Mouse (Mus musculus) macrophage (primary cell): ENCODE data around the gene Sesn2. TPM values are rescaled to one million over a fixed set of nuclear protein-coding genes. Genes with fewer than 3 reads are reported as not detected.
A peak's percentile ranks its signal among the peaks of the same experiment; 100 is the strongest.
"Not testable (repeated sequence)": the region's sequence is repeated elsewhere in the genome, so short reads cannot be mapped to it uniquely, and the experiment has no call there.

ENCODE experiments used
- H3K27ac ChIP-seq: fragments of 350-480 bp; formaldehyde crosslinking; 2 replicates; pipeline ENCODE4 v1.9.0; 2021
- H3K36me3 ChIP-seq: fragments of 350-480 bp; formaldehyde crosslinking; 2 replicates; pipeline ENCODE4 v1.9.0; 2021; ENCODE audit errors: inconsistent target
- H3K4me3 ChIP-seq: fragments of 350-480 bp; formaldehyde crosslinking; 2 replicates; pipeline ENCODE4 v1.9.0; 2021; ENCODE audit errors: inconsistent target
- H3K79me2 ChIP-seq: fragments of 350-480 bp; formaldehyde crosslinking; 2 replicates; pipeline ENCODE4 v1.9.0; 2021; ENCODE audit errors: inconsistent target
- WGBS: methylation state at CpG from one replicate; pipeline ENCODE4 v1.1.7; 2026; ENCODE audit warnings: inconsistent platforms; ENCODE audit not compliant: missing documents; 5-methylcytosine and 5-hydroxymethylcytosine counted together
- polyA plus RNA-seq: library from polyadenylated mRNA; stranded (reverse); fragments of 250-400 nt; gene quantifications from 3 replicates; pipeline ENCODE4 v1.2.4, GENCODE M21; 2018; ENCODE audit warnings: inconsistent platforms
- total RNA-seq, 78 experiments: library from RNA; depleted of rRNA; stranded (reverse); fragments of 250-400 nt; gene quantifications; 1 replicate in 9 of 78; 2 replicates in 24 of 78; 3 replicates in 43 of 78; 4 replicates in 2 of 78; pipeline ENCODE4 v1.2.4; 2018; ENCODE audit warnings: inconsistent platforms in 56 of 78

Gene Sesn2
- 10 to 100 TPM in 16 of 26 experiments, 1 to 10 TPM in 10; 1.3 to 25.9 (median 11.4) TPM for total RNA-seq (2018; cell fraction: chromatin; rRNA removed)
- total RNA-seq (2018; cell fraction: cytosol; rRNA removed) = 10 to 100 TPM in 23 of 26 experiments, 1 to 10 TPM in 3; 3.5 to 45.1 (median 25.7) TPM
- 10 to 100 TPM in 21 of 26 experiments, 1 to 10 TPM in 5; 3.2 to 47.9 (median 22.7) TPM for total RNA-seq (2018; cell fraction: nucleus; rRNA removed)
- polyA plus RNA-seq = 12.3 to 18.2 TPM (median 13.4 TPM) in 3 replicates

GRCm38 (mm10) chr4:132510352-132510798, at the start of gene Sesn2:
Gene Sesn2, minus strand, starts transcription at chr4:132510501.
- Histone ChIP-seq H3K4me3 (peak within 1 kb of the TSS; percentile 93), H3K36me3 (no peaks in the 10 kb centered on the region), H3K79me2 (peaks cover 46% of the 10 kb centered on the region), H3K27ac (peak within 1 kb of the TSS; percentile 73)
- whole genome bisulfite sequencing = under 1% methylated on average over 31 of the region's 32 CpGs

GRCm38 (mm10) chr4:132555550-132555949, 45.2 kb upstream of the Sesn2 start:
- not testable (repeated sequence) for H3K79me2 ChIP-seq, H3K4me3 ChIP-seq
- Histone ChIP-seq H3K36me3 (peaks cover 33% of the 10 kb centered on the region), H3K27ac (peak overlapping the region; percentile 59)
- WGBS = 83% methylated on average over 6 of the region's 7 CpGs

- 47% methylated on average over 8 of the region's 8 CpGs for WGBS
- Histone ChIP-seq H3K4me3 (no peak overlapping the region), H3K27ac (peak overlapping the region; percentile 59), H3K36me3 (peaks cover 41% of the 10 kb centered on the region), H3K79me2 (no peaks in the 10 kb centered on the region)
Measured at GRCm38 (mm10) chr4:132554653-132555052, 44.4 kb upstream of the Sesn2 start.

- peaks cover 3% of the 10 kb centered on the region; the same call in 1 of the 2 replicates for H3K79me2 ChIP-seq
- peaks cover 45% of the 10 kb centered on the region for H3K36me3 ChIP-seq
- 90% methylated on average over 5 of the region's 5 CpGs for WGBS
- no peak overlapping the region for H3K4me3 ChIP-seq
- H3K27ac ChIP-seq = peak overlapping the region; percentile 59; the same call in 1 of the 2 replicates
Measured at GRCm38 (mm10) chr4:132554221-132554620, 43.9 kb upstream of the Sesn2 start.

GRCm38 (mm10) chr4:132545851-132546250, 35.5 kb upstream of the Sesn2 start:
- 34% methylated on average over 8 of the region's 8 CpGs for WGBS
- H3K36me3 ChIP-seq = peaks cover 77% of the 10 kb centered on the region
- H3K27ac ChIP-seq = no peak overlapping the region
- no peak overlapping the region for H3K4me3 ChIP-seq
- peaks cover 67% of the 10 kb centered on the region for H3K79me2 ChIP-seq

GRCm38 (mm10) chr4:132542724-132543123, 32.4 kb upstream of the Sesn2 start:
- 0 out of 2 replicates have a peak overlapping the region, but pooled peaks have one; percentile 15 for H3K27ac ChIP-seq
- 13% methylated on average over 1 of the region's 1 CpGs for WGBS
- H3K4me3 ChIP-seq = no peak overlapping the region
- H3K36me3 ChIP-seq = peaks cover 58% of the 10 kb centered on the region
- H3K79me2 ChIP-seq = peaks cover 85% of the 10 kb centered on the region

- Histone ChIP-seq H3K36me3 (peaks cover 45% of the 10 kb centered on the region), H3K27ac (no peak overlapping the region), H3K4me3 (no peak overlapping the region), H3K79me2 (peaks cover 87% of the 10 kb centered on the region)
- WGBS = 100% methylated on average over 3 of the region's 4 CpGs
Measured at GRCm38 (mm10) chr4:132541413-132541812, 31.1 kb upstream of the Sesn2 start.

- Histone ChIP-seq H3K36me3 (peaks cover 32% of the 10 kb centered on the region), H3K4me3 (no peak overlapping the region), H3K79me2 (peaks cover 92% of the 10 kb centered on the region), H3K27ac (no peak overlapping the region)
- 93% methylated on average over 5 of the region's 5 CpGs for WGBS
Measured at GRCm38 (mm10) chr4:132539481-132539880, 29.2 kb upstream of the Sesn2 start.

GRCm38 (mm10) chr4:132535406-132536121, 25.3 kb upstream of the Sesn2 start, which contains the start of gene Dnajc8:
Gene Dnajc8, plus strand, starts transcription at chr4:132535550.
- Histone ChIP-seq H3K27ac (peak within 1 kb of the TSS; percentile 62), H3K79me2 (peaks cover 85% of the 10 kb centered on the region), H3K36me3 (0 out of 2 replicates have a peak, but pooled peaks cover 5% of the 10 kb centered on the region), H3K4me3 (peak within 1 kb of the TSS; percentile 92)
- WGBS = under 1% methylated on average over 59 of the region's 60 CpGs

GRCm38 (mm10) chr4:132532981-132533916, 22.9 kb upstream of the Sesn2 start, which contains the start of gene Atpif1:
Gene Atpif1, minus strand, starts transcription at chr4:132533659.
- under 1% methylated on average over 59 of the region's 63 CpGs for WGBS
- H3K36me3 ChIP-seq = no peaks in the 10 kb centered on the region
- peaks cover 61% of the 10 kb centered on the region for H3K79me2 ChIP-seq
- H3K4me3 ChIP-seq = peak within 1 kb of the TSS; percentile 65
- H3K27ac ChIP-seq = peak within 1 kb of the TSS; percentile 64

GRCm38 (mm10) chr4:132532496-132532895, 22.2 kb upstream of the Sesn2 start:
- 2% methylated on average over 5 of the region's 5 CpGs for WGBS
- H3K36me3 ChIP-seq = no peaks in the 10 kb centered on the region
- H3K4me3 ChIP-seq = peak overlapping the region; percentile 65
- H3K79me2 ChIP-seq = peaks cover 54% of the 10 kb centered on the region
- H3K27ac ChIP-seq = peak overlapping the region; percentile 64

- Histone ChIP-seq H3K27ac (peak overlapping the region; percentile 66), H3K4me3 (no peak overlapping the region), H3K36me3 (no peaks in the 10 kb centered on the region), H3K79me2 (peaks cover 32% of the 10 kb centered on the region)
- WGBS = 91% methylated on average over 19 of the region's 20 CpGs
Measured at GRCm38 (mm10) chr4:132530033-132530804, 19.9 kb upstream of the Sesn2 start.

- Histone ChIP-seq H3K4me3 (no peak overlapping the region), H3K27ac (peak overlapping the region; percentile 66)
Measured at GRCm38 (mm10) chr4:132529344-132529743, 19.0 kb upstream of the Sesn2 start.

More at GRCm38 (mm10) chr4:132529344-132529743, 19.0 kb upstream of the Sesn2 start:
- WGBS = 5% methylated on average over 4 of the region's 4 CpGs
- peaks cover 26% of the 10 kb centered on the region for H3K79me2 ChIP-seq
- no peaks in the 10 kb centered on the region for H3K36me3 ChIP-seq
